Mouse (Mus musculus): Measurements from ENCODE around the gene Rnh1. TPM values are rescaled to one million over a fixed set of nuclear protein-coding genes. Genes with fewer than 3 reads are reported as not detected.

Gene Rnh1
- total RNA-seq (2021), result 10 to 100 TPM; 65.7 to 69.9 TPM

DNA sequence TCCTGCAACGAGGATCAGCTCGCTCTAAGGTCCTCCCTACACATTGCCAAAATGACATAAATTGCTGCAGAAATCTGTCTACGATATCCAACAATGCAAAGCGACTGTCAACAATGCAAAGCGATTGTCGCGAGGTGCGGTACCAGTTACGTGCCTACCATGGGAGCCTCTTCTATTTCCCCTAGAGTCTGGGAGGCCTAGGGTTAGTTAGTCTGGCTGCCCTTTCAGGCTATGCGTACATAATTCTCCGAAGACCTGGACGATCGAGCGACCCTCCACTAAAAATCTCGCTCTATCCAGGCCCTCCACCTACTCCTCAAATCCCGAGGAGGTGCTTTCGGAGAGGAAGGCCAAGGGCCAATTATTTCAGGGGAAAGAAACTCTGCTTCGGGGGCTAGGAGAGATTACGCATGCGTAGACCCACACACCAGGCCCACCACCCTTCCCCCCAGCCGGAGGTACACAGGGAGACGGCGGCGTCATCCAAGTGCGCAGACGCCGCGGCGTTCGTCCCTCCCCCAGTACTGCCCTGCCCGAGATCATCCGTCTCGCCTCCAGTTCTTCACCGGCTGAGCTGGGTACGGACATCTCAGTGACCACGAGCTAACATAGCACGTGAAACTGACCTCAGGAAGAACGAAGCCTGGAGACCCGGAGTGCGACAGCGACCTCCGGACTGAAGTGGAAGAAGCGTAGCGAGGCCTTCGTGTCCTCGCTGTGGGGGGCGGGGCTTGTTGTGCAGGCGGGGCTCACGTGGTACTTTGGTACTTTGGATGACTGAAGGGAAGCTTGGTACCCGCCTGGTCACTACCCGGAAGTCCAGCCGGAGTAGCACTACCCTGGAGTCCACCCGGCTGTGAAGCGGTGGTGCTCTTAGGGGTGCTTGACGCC is at the start of gene Rnh1:
Gene Rnh1 (minus strand): TSS at position 742 of the 891 bp plus-strand sequence.
- intact Hi-C loops (cut with DNase I), result loop anchor here (5.0 kb wide), 1 partner anchor 215 kb away; the partner anchor contains the start of genes Gm45717 and Ifitm2
- DNase-seq (ENCODE audit: low spot score), result peak; percentile 85

DNA sequence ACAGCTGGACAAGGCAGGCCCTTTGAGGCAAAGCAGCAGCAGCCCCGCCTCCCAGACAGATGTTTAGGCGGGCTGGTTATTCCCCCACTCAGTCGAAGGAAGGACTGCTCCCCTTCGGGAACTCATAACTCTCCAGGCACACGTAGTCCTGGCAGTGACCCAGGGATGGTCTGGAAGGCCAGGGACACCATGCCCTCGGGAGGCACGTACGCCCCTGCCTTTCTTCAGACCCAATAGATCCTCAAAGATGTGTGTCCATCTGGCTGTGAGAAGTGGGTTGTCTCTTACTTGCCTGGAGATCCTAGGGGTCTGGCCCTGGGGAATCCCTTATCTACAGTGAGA is 49.4 kb upstream of the Rnh1 start:
- intact Hi-C loops (cut with DNase I), result no loop called here
- DNase-seq (ENCODE audit: low spot score), result no peak

DNA sequence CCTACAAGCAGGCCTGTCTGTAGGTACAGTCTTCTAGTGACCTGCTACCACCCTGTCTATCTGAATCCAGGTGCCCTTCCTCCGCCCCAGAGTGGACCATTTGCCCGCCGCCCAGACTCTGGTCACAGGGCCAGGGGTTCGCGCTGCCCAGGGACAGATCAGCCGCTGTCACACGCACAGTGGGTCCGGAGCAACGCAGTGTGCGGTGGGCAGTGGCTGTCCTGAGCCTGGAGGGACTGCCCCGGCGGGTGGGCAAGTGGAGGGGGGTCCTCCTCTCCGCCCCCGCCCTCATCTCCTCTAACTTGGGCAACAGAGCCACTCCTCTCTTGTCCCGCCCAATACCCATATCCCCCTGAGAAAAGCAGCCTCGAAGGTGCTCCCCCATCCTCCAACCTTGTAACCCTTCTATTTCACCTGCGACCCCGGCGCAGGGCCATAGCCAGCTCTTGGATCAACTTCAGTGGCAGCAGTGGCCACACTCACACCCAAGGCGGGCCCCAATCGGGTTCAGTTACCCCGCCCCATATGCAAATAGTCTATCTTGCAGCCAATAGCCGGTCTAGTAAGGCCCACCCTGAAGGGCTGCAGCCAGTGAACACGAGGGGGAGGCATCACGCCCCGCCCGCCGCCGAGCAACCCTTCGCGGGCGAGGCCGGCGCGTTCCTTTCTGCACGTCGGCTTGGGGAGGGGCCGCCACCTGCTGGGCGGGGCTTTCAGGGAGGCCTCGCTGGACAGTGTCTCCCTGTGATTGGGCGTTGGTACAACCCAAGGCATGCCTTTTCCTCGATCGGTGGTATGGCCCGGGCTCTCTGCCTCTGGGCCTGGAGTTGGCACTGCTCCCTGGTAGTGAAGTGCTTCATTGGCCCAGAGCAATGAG is 48.8 kb upstream of the Rnh1 start:
- intact Hi-C loops (cut with DNase I), result no loop called here
- peak; percentile 95 for DNase-seq (ENCODE audit: low spot score)

DNA sequence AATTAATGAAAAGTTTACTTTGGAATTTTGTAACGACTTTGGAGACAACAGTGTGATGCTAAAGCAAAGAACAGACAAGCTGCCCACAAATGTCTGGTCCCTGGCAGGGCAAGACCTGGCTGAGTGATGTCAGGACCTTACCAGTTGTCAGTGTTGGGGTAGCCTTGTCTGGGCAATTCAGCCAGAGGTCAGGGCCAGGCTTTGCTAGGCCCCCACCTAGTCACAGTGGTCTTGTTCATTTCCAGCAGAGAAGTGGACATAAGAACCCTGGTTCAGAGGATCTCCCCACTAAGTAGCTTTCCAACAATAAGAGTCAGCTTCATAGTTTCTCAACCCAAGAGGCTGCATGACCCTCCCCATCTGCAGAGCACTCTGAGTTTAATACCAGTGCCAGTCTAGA is 47.7 kb upstream of the Rnh1 start:
- no peak for DNase-seq (ENCODE audit: low spot score)
- intact Hi-C loops (cut with DNase I), result no loop called here

DNA sequence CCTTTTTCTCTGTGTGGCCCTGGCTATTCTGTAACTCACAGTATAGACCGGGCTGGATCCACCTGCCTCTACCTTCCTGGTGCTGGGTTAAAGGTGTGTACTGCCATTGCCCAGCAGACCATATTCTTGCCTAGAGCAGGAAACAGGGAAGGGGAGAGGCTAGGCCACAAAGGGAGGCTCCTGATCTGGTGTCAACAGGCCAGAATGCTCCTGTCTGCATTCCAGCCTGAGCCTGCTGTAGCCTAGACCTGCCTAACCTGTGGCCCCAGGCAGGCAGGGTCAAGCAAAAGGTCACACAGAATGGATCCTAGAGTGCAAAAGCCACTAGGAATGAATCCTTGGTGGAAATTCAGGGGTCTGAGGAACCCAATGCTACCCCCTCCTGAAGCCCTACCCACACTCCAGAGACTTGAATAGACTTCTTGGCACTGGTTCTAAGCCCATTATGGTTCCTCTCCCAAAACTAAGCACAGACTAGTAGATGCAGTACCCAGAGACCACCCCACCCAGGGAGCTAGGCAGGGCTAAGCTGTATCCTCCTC is 47.0 kb upstream of the Rnh1 start:
- intact Hi-C loops (cut with DNase I), result no loop called here
- DNase-seq (ENCODE audit: low spot score), result no peak

DNA sequence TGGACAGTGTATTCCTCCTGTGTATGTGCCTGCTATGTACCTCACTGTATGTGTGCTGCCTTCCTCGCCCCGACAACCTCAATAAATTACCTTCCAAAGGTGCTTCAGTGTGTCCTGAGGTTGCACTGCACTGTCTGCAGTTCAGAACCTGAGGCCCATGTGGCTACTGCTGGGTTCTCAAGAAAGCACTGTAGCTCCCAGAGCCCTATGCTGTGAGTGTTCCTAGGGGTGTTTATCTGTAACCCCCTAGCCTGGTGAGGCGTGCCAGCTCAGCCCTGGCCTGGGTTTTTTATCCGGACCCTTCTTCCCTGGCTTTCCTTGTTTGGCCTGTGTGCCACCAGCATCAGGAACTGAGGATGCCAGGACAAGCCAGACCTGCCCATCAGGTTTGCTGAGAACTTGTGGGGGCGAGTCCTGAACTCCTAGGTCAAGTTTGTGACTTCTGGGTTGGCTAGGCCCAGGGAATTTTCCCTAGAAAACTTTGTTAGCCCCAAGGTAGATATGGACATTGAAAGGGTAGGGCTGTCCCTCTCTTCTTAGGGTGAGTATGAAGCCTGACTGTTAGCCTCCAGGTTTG is 46.0 kb upstream of the Rnh1 start:
- intact Hi-C loops (cut with DNase I), result no loop called here

DNA sequence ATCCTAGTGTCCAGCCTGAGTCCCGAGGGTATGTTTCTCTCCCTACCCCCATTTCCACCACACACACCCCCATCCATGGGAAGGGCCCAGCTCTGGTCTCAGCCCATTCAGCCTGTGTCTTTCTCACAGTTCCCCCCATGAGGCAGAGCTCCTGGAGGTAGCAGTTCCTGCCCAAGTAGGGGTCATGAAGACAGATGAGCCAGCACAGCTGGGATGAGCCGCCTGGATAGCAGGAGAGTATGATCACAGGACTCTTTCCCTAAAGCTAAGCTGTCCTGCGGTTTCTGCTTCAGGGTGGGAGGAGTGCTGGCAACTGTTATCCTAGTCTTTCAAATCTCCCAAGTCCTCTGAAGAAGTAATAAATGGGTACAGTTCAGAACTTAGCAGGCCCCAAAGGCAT is 45.5 kb upstream of the Rnh1 start:
- no peak for DNase-seq (ENCODE audit: low spot score)
- intact Hi-C loops (cut with DNase I), result no loop called here

More for the DNA sequence above, 46.0 kb upstream of the Rnh1 start:
- no peak for DNase-seq (ENCODE audit: low spot score)

DNA sequence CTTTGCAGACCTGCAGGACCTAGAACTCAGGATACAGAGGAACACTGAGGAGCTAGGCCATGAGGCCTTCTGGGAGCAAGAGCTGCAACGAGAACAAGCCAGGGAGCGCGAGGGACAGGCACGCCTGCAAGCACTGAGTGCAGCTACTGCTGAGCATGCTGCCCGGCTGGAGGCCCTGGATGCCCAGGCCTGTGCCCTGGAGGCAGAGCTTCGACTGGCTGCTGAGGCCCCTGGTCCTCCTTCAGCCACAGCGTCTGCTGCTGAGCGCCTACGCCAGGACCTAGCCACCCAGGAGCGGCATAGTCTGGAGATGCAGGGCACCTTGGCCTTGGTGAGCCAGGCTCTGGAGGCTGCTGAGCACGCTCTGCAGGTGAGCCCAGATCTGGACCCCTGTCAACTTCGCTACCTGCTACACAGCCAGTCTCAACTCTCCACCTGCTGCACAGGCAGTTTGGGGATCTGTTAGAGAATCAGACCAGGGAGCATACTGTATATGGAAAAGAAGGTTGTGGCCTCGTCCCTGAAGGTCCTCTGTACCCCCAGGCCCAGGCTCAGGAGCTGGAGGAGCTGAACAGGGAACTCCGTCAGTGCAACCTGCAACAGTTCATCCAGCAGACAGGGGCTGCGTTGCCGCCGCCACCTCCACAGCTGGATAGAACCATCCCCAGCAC is 44.8 kb upstream of the Rnh1 start:
- intact Hi-C loops (cut with DNase I), result no loop called here
- DNase-seq (ENCODE audit: low spot score), result no peak

DNA sequence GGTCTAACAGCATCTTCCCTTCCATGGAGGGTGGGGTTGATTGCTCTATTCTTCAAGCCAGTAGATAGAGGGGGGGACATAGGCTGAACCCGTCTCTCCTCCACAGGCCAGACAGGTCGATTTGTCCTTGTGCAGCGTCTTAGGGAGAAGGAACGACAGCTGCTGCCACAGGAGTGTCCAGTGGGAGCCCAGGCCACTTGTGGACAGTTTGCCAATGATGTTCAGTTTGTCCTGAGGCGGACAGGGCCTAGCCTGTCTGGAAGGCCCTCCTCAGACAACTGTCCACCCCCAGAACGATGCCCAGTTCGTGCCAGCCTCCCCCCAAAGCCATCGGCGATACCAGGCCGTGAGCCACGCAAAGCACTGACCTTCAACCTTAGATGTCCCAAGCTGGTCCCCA is 44.2 kb upstream of the Rnh1 start:
- intact Hi-C loops (cut with DNase I), result no loop called here
- DNase-seq (ENCODE audit: low spot score), result no peak

DNA sequence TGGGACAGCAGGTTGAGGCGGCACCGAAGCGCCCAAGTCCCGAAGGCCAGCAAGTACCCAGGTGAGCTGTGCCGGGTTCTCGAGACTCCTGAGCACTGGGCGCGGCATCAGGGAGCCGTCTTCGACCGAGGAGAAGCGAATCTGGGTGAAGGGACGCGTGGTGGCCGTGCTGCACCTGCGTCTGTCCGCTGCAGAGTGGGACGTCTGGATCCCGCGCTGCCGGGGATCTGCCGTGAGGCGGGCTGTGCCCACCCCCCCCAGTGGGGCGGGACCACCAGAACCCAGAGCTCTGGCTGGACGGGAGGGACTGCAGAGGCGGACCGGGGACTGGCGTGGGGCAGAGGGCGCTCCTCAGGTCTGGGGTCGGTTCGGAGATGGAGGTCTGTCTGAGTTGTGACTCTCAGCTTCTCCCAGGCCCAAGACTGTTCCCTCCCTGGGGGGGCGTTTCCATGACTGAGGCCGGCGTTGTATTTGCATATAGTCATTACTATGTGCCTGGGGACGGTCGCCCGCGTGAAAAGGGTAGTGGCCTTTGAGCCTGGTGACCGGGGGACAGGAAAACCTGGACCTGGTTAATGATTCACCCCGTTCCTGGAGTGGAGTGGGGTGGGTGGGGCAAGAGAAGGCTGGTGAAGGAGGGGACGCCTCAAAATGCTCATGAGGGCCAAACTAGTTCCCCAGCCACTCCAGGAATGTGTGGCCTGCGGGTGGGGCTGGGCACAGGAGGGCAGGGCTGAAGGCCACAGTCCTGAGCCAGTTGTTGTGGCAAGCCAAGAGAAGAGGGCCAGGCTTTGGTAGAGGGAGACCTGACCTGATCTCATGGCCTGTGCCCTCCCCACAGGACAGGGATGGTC is 43.5 kb upstream of the Rnh1 start:
- DNase-seq (ENCODE audit: low spot score), result no peak
- intact Hi-C loops (cut with DNase I), result no loop called here

DNA sequence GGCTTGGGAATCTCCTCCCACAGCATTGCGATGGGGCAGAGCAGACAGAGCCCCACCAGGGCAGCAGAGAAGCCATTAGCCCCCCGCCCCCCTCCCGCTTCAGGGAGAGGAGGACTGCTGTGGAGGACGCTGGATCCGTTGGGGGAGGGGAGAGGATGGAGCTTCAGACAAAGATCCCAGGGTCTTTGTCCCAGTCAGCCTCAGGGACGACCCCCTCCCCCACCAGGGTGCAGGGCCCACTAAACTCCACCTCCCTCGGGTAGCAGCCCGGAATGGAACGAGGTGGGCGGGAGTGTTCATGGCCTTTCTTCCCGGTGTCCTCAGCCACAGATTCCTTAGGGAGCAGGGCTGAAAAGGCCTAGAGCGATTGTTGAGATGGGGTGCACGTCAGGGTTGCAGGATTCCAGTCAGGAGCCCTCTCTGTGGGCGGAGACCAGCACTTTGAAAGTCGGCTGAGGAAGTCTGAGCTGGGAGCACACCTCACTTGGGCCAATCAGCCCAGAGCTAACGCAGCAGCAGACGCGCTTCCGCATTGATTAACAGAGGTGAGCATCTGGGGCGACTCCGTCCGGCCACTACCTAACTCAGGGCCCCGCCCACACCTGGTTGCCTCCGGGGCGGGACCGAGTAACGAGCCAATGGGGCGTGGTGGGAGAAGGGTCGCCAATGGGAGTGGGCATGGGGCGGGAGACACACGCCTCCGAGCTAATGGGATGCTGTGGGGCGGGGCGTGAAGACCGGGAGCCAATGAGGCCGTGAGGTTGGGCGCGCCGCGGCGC is 42.6 kb upstream of the Rnh1 start, which contains the start of gene Rassf7:
Gene Rassf7 (plus strand): TSS at position 760 of the 779 bp plus-strand sequence.
- intact Hi-C loops (cut with DNase I), result no loop called here
- peak; percentile 76 for DNase-seq (ENCODE audit: low spot score)

DNA sequence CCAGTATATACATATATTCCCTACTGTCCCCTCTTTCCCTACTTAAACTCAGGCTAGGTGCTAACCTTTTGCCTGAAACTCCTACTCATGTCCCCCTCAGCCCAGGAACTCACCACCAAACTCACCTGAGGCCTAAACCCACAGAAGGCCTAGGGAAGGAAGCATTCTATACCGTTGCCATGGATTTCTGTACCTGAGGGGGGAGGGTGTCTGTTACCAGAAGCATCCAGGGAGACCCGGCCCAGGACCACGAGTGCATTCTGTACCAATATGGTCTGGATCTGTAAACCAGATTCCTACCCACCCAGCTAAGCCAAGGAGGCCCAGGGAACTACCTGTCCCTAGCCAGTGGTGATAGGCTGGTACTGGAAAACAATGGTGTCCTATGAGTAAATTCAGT is 41.7 kb upstream of the Rnh1 start:
- intact Hi-C loops (cut with DNase I), result no loop called here
- no peak for DNase-seq (ENCODE audit: low spot score)

DNA sequence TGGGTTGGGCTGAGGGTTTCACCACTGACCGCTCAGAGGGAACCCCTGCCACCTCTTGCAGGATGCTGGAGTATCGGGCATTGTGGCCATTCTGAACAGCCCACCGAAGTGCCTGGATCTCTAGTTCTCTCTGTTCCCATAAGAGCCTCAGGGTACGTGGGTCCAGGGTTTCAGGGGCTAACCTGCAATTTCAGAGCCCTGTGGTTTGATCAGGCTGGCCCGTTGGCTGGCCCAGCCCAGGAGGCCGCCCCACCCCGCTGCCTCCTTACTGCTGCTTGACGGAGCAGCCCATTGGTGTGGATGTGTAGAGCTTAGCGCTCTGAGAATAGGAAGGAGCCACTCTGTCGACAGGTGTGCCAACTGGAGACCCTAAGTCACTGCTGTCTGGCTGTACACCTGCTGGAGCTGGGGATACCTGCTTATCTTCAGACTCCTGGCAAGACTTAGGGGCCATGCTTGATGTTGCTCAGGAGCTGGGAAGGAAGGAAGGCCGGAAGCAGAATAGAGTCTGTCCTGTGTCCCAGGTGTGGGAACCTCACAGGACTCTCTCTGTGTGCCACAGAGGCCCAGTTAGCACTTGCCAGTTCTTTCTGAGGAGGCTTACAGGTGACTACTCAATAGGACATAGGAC is 41.1 kb upstream of the Rnh1 start, which contains the start of gene Lmntd2:
Gene Lmntd2 (minus strand): TSS at position 476 of the 631 bp plus-strand sequence.
- intact Hi-C loops (cut with DNase I), result no loop called here
- DNase-seq (ENCODE audit: low spot score), result no peak

DNA sequence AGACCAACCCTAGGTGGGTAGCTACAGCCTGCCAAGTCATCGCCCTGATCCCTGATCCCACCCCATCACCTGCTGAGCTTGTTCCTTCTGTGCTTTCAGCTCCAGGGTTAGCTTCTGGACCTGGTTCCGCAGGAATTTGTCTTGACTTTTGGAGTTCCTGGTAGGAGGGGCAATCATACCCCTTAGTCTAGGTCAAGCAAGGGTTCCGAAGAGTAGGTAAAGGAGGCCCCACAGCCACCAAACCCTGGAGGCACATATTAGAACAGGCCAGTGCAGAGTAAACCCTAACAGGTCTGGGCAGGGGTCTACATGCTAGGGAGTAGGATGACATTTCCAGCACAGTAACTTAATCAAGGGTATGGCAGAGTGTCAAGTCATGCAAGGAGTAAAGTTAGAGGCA is 40.5 kb upstream of the Rnh1 start:
- intact Hi-C loops (cut with DNase I), result no loop called here
- DNase-seq (ENCODE audit: low spot score), result no peak

DNA sequence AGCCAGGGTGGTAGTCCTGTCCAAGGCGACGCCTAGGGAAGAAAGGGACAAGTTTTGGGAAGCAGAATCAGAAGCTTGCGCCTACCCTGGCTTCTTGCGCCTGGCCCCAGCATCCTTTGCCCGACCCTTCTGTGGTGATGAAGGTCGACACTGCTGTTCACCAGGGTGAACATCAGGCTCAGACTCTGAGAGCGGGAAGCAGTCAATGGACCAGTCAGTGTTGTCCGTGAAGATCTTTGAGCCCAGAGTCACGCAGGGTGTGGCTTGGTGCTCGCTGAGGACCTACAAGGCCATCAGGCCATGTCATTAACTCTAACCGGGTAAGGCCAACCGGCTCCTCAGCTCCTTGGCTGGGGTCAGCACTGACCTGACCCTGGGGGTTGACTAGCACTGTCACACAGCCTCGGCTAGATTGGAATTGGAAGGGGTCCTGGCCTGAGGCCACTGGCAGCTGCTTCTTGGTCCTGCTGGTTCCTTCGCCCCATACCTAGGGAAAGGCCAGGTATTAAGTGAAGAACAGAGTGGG is 38.0 kb upstream of the Rnh1 start:
- intact Hi-C loops (cut with DNase I), result no loop called here
- no peak for DNase-seq (ENCODE audit: low spot score)

DNA sequence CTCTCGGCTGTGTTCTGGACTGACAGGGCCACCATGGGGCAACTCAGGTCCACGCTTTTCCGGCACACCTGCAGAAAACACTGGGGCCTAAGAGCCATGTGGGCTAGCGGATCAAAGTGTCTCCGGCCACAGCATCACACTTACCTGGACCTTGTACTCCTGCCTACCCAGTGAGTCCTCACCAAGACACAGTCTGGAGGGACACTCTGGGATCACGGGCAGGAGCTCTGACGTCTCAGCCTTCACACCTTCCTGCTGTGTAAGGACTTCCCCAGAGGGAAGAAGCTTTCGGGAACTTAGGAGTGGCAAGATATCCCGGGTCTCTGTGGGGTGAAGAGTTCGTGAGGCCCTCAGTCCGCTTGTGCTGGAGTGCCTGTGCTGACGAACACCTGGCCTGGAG is 37.5 kb upstream of the Rnh1 start:
- intact Hi-C loops (cut with DNase I), result no loop called here
- DNase-seq (ENCODE audit: low spot score), result no peak

DNA sequence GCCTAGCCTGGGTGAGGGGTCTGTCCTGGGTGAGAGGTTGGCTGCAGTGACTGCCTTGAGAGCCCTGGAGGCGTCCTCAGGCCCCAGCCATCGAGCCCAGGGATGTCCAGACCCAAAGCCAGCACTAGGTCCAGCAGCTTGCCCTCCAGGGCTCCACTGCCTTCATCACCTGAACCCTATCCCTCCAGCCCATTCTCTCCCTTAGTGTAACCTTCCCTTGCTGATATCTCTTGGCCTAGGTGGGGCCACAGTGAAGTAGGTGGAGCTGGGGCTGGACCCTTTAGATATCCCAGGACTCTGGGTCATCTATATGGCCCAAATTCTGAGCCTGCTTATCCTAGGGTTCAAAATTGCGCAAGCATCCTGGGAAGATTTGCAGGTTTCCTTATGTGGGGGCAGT is 36.9 kb upstream of the Rnh1 start:
- DNase-seq (ENCODE audit: low spot score), result no peak
- intact Hi-C loops (cut with DNase I), result no loop called here
